Mouse (Mus musculus) small intestine, adult 2 months (tissue): ENCODE measurements around the gene Plac1. TPM values are rescaled to one million over a fixed set of nuclear protein-coding genes. Genes with fewer than 3 reads are reported as not detected.

Source experiments
- H3K27ac ChIP-seq: fragments of 200-500 bp; 2 replicates; pipeline ENCODE4 v1.5.1; 2012; ENCODE audit warnings: low read depth, low read length, control low read depth, inconsistent platforms; ENCODE audit not compliant: insufficient read depth
- H3K27me3 ChIP-seq: fragments of 200-500 bp; 2 replicates; pipeline ENCODE4 v1.6.1; 2012; ENCODE audit warnings: mild to moderate bottlenecking, moderate library complexity, low read length, inconsistent platforms; ENCODE audit not compliant: control insufficient read depth, insufficient read depth
- H3K36me3 ChIP-seq: fragments of 200-500 bp; 2 replicates; pipeline ENCODE4 v1.6.1; 2012; ENCODE audit warnings: mild to moderate bottlenecking, low read length, control low read depth, inconsistent platforms; ENCODE audit not compliant: control insufficient read depth, insufficient read depth
- H3K4me1 ChIP-seq: fragments of 200-500 bp; 2 replicates; pipeline ENCODE4 v1.6.1; 2012; ENCODE audit warnings: low read length, inconsistent platforms, mixed read lengths; ENCODE audit not compliant: control insufficient read depth, insufficient read depth, insufficient read length
- H3K4me3 ChIP-seq: fragments of 200-500 bp; 2 replicates; pipeline ENCODE4 v1.5.1; 2012; ENCODE audit warnings: low read depth, mild to moderate bottlenecking, control low read depth, inconsistent platforms, low read length, moderate library complexity
- CTCF ChIP-seq: fragments of 200-500 bp; IDR thresholded peaks from 2 replicates; pipeline ENCODE4 v1.5.1; 2012; ENCODE audit warnings: low read depth, mild to moderate bottlenecking, control low read depth, inconsistent platforms, low read length, moderate library complexity, mixed read lengths; ENCODE audit not compliant: insufficient replicate concordance, insufficient read length; ENCODE audit errors: extremely low read depth
- POLR2A ChIP-seq: fragments of 200-500 bp; IDR thresholded peaks from 2 replicates; pipeline ENCODE4 v1.6.1; 2012; ENCODE audit warnings: low read depth, mild to moderate bottlenecking, control low read depth, inconsistent platforms, low read length, moderate library complexity
- WGBS: fragments of 180-500 bp; shearing (Covaris S2); methylation state at CpG from one replicate; pipeline ENCODE4 v1.1.7; 2018; 5-methylcytosine and 5-hydroxymethylcytosine counted together
- polyA plus RNA-seq: library from polyadenylated mRNA; depleted of rRNA; stranded (reverse); fragments of >200 nt; gene quantifications from 2 replicates; pipeline ENCODE4 v1.2.3, GENCODE M21; 2012

The Plac1 gene
- polyA plus RNA-seq, 1 experiment = not detected

DNA sequence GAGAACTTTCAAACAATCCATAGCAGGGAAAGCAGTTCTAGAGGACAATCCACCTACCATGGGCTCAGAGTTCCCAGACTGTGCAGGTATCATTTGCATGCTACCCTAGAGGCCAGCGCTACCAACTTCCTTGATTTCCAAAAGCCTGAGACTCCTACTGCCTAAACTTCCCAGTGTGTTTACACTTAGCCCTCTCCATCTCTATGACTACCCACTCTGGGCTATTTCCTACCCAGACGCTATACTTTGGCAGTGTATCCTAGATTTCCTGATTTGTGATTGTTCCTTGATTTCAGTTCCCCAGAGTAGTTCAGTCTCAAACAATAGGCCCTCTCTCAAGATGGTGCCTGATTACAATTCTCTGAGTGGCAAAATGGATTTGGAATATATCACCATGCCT lies 132.8 kb downstream of the Plac1 start:
- Histone ChIP-seq H3K36me3 (no peaks in the 10 kb centered on the region), H3K4me3 (no peak overlapping the region), H3K27ac (no peak overlapping the region), H3K27me3 (no peaks in the 10 kb centered on the region), H3K4me1 (no peaks in the 10 kb centered on the region)
- WGBS = 79% methylated on average over 2 of the region's 2 CpGs
- no peak for TF ChIP-seq POLR2A
- no peak for TF ChIP-seq CTCF

DNA sequence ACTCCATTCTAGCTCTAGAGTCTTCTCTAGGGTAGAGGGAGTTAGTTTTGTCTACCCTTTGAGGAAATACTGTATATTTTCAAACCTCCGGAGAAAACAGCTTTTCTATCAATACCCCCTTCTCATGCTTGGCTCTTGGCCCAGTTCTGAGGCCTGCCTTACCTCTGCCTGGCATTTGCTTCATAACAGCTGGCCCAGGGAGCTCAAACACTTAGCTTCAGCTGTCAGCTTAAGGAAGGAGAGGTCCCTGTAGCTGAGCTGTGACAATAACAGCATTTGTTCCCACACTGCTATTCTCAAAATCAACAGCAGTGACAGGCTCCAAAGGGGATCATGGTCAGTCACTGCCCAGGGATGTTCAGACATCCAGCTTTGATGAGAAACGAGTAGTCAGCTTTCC lies 138.7 kb downstream of the Plac1 start:
- no peaks in the 10 kb centered on the region for H3K27me3 ChIP-seq
- TF ChIP-seq POLR2A = no peak
- no peak for TF ChIP-seq CTCF
- H3K27ac ChIP-seq = no peak overlapping the region
- no peak overlapping the region for H3K4me3 ChIP-seq
- no peaks in the 10 kb centered on the region for H3K36me3 ChIP-seq
- 55% methylated on average over 2 of the region's 2 CpGs for WGBS
- no peaks in the 10 kb centered on the region for H3K4me1 ChIP-seq

DNA sequence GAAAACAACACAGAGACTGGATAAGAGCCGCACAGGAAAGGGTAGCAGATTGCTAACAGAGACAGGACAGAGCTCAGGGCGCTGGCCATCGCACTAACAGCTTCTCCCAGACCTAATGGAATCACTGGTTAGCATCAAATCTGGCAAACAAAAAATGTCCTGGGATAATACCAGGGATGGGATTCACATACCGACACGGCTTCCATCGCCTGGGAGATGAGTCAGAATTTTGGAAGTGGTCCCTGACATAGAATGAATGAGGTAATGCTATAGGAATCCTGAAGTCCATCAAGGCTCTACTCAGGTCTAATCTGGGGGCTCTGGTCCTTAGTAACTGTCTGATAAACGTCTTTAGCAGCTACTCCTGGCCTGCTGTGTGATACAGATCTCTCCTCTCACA lies 140.0 kb downstream of the Plac1 start:
- H3K4me3 ChIP-seq = no peak overlapping the region
- TF ChIP-seq POLR2A (no peak), CTCF (no peak)
- 60% methylated on average over 7 of the region's 7 CpGs for WGBS
- no peak overlapping the region for H3K27ac ChIP-seq
- no peaks in the 10 kb centered on the region for H3K27me3 ChIP-seq
- no peaks in the 10 kb centered on the region for H3K4me1 ChIP-seq
- no peaks in the 10 kb centered on the region for H3K36me3 ChIP-seq

DNA sequence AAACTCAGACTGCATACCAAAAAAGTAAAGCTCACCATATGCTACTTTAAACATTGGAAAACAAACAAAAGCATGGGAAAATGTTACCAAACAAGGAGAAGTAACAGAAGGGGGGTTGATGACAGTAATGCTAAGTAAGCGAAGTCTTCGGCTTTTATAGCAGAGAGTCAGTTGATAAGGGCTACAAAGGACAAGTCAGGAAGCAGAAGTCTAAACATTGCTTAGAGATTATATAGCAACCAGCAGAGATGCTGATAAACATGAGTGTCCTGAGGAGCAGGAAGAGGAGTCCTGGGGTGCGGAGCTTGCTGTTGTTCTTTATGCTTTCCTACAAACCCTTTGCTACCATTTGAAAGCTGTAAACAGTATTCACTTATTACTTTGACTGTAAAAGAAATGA lies 140.6 kb downstream of the Plac1 start:
- Histone ChIP-seq H3K27me3 (no peaks in the 10 kb centered on the region), H3K36me3 (no peaks in the 10 kb centered on the region), H3K27ac (no peak overlapping the region), H3K4me3 (no peak overlapping the region), H3K4me1 (no peaks in the 10 kb centered on the region)
- no peak for TF ChIP-seq CTCF
- TF ChIP-seq POLR2A = no peak
- WGBS = 73% methylated on average over 3 of the region's 3 CpGs

DNA sequence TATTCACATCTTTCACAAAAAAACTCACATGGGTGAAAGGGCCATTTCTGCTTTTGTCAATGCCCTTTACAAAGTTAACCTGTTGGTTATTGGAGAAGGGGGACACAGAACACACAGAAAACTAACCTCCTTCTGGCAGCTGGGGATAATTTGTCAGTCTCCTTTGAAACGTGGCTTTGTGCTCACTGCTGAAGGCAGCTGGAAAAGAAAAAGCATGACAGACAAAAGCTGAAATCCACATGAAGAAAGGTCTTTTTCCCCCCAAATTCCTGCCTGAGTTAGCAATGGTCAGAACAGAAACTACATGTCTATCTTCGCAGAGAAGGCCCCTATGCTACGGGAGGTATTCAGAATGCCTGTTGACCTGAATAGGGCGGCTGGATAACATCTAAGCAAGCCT lies 141.6 kb downstream of the Plac1 start:
- WGBS = 81% methylated on average over 4 of the region's 4 CpGs
- no peaks in the 10 kb centered on the region for H3K27me3 ChIP-seq
- H3K4me3 ChIP-seq = no peak overlapping the region
- no peak for TF ChIP-seq POLR2A
- no peak for TF ChIP-seq CTCF
- H3K36me3 ChIP-seq = no peaks in the 10 kb centered on the region
- no peak overlapping the region for H3K27ac ChIP-seq
- no peaks in the 10 kb centered on the region for H3K4me1 ChIP-seq

DNA sequence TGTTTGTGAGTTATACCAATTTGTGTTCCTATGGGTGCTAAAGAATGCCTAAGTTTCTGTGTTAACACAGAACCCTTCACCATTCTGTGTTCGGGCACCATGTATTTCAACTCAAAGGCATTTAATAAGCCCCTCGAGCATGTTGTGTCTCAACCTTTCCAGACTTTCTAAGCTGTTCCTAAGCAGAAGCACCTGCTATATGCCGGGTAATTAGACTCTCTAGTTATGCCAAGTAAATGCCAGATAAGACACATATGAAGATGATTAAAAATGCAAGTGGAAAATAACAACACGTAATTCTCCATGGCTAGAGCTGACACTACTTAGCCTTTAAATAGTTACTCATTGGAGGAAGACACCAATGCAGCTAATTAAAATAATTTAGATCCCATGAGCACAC lies 142.1 kb downstream of the Plac1 start:
- 77% methylated on average over 4 of the region's 4 CpGs for WGBS
- Histone ChIP-seq H3K27ac (no peak overlapping the region), H3K36me3 (no peaks in the 10 kb centered on the region), H3K27me3 (no peaks in the 10 kb centered on the region), H3K4me3 (no peak overlapping the region), H3K4me1 (no peaks in the 10 kb centered on the region)
- TF ChIP-seq POLR2A (no peak), CTCF (no peak)

DNA sequence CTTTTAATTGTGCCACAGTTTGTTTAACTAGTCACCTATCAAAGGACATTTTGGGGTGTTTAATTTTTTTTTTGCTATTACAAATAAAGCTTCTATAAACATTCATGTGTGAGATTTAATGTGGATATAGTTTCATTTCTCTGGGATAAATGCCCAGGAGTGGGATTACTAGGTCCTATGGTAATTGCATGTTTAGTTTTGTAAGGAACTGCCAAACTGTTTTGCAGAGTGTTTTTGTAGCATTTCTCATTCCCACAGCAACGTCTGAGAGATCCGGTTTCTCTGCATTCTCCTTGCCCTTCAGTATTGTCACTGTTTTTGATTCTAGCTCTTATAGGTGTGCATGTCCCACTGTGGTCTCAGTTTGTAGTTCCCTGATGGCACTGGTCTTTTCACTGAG lies 146.5 kb downstream of the Plac1 start:
- WGBS = 52% methylated on average over 2 of the region's 2 CpGs
- Histone ChIP-seq H3K4me1 (no peaks in the 10 kb centered on the region), H3K27ac (no peak overlapping the region), H3K27me3 (no peaks in the 10 kb centered on the region), H3K4me3 (no peak overlapping the region), H3K36me3 (no peaks in the 10 kb centered on the region)
- TF ChIP-seq CTCF (no peak), POLR2A (no peak)

DNA sequence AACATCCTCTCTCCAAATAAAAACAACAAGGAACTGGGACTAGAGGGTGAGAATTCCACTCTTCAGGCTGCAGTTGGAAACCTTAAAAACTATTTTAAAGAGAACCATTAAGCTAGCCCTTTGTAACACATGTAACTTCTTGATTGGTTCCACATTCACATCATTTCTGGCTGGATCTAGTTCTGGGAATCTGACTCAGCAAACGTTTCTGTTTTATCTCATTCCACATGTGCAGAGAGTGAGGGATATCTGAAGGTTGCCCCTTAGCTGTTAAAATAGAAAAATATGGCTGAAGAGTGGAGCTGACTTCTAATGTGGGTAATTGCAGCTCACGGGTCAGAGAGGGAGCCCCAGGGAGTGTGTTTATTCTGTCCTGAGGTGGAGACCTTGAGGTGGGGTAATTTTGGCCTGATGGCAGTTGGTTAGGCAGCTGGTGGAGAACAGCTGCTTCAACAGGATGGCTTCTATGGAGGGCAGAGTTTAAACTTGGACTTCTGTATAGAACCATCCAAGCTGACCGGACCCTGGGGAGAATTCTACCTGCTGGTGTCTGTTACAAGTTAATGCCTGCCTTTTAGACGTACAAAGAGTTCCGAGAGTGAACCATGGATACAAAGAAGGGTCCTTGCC lies 151.1 kb downstream of the Plac1 start:
- 70% methylated on average over 5 of the region's 5 CpGs for WGBS
- Histone ChIP-seq H3K4me1 (no peaks in the 10 kb centered on the region), H3K36me3 (no peaks in the 10 kb centered on the region), H3K4me3 (no peak overlapping the region), H3K27me3 (no peaks in the 10 kb centered on the region), H3K27ac (no peak overlapping the region)
- TF ChIP-seq CTCF (no peak), POLR2A (no peak)
